Mouse (Mus musculus) neural tube, embryonic 14.5 days (tissue): ENCODE data around the gene Apol7e. TPM values are rescaled to one million over a fixed set of nuclear protein-coding genes. Genes with fewer than 3 reads are reported as not detected.

Experiments used
- ATAC-seq: fragments of 200-750 bp; cut with Nextera tagmentation; 2 replicates; pipeline ENCODE4 v1.8.0; 2017; ENCODE audit warnings: low read depth, mild to moderate bottlenecking, moderate TSS enrichment, moderate library complexity
- H3K27ac ChIP-seq: fragments of 300-500 bp; sonication (generic); 2 replicates; pipeline ENCODE4 v1.5.1; 2014; ENCODE audit warnings: low read depth, mild to moderate bottlenecking, control low read depth, low read length, moderate library complexity, mixed read lengths
- H3K27me3 ChIP-seq: fragments of 300-500 bp; sonication (generic); 2 replicates; pipeline ENCODE4 v1.6.1; 2014; ENCODE audit warnings: low read length; ENCODE audit not compliant: control insufficient read depth, insufficient read depth
- H3K36me3 ChIP-seq: fragments of 300-500 bp; sonication (generic); 2 replicates; pipeline ENCODE4 v1.6.1; 2014; ENCODE audit warnings: low read length, mixed read lengths; ENCODE audit not compliant: control insufficient read depth, insufficient read depth
- H3K4me1 ChIP-seq: fragments of 300-500 bp; sonication (generic); 2 replicates; pipeline ENCODE4 v1.6.1; 2014; ENCODE audit warnings: low read length; ENCODE audit not compliant: control insufficient read depth, insufficient read depth
- H3K4me2 ChIP-seq: fragments of 300-500 bp; sonication (generic); 2 replicates; pipeline ENCODE4 v1.6.1; 2014; ENCODE audit warnings: mild to moderate bottlenecking, low read depth, low read length, control low read depth
- H3K4me3 ChIP-seq: fragments of 300-500 bp; sonication (generic); 2 replicates; pipeline ENCODE4 v1.5.1; 2014; ENCODE audit warnings: low read depth, low read length, control low read depth, mixed read lengths
- H3K9ac ChIP-seq: fragments of 300-500 bp; sonication (generic); replicated peaks from 2 replicates; pipeline ENCODE4 v1.6.1; 2014; ENCODE audit warnings: low read depth, mild to moderate bottlenecking, control low read depth, low read length, mixed read lengths
- H3K9me3 ChIP-seq: fragments of 300-500 bp; sonication (generic); 2 replicates; pipeline ENCODE4 v1.6.1; 2016; ENCODE audit warnings: low read length; ENCODE audit not compliant: control insufficient read depth
- WGBS: fragments of 180-500 bp; shearing (Covaris S2); extraction: QIAGEN DNeasy Blood & Tissue Kit; methylation state at CpG from one replicate; pipeline ENCODE4 v1.1.7; 2014; 5-methylcytosine and 5-hydroxymethylcytosine counted together
- polyA plus RNA-seq: library from polyadenylated mRNA; unstranded; fragments of >200 nt; fragmentation: Nextera tagmentation; extraction: Ambion mirVana; gene quantifications from 2 replicates; pipeline ENCODE4 v1.2.1, GENCODE M21; 2014

Gene Apol7e
- polyA plus RNA-seq, 1 experiment from 2014 or later: not detected

DNA sequence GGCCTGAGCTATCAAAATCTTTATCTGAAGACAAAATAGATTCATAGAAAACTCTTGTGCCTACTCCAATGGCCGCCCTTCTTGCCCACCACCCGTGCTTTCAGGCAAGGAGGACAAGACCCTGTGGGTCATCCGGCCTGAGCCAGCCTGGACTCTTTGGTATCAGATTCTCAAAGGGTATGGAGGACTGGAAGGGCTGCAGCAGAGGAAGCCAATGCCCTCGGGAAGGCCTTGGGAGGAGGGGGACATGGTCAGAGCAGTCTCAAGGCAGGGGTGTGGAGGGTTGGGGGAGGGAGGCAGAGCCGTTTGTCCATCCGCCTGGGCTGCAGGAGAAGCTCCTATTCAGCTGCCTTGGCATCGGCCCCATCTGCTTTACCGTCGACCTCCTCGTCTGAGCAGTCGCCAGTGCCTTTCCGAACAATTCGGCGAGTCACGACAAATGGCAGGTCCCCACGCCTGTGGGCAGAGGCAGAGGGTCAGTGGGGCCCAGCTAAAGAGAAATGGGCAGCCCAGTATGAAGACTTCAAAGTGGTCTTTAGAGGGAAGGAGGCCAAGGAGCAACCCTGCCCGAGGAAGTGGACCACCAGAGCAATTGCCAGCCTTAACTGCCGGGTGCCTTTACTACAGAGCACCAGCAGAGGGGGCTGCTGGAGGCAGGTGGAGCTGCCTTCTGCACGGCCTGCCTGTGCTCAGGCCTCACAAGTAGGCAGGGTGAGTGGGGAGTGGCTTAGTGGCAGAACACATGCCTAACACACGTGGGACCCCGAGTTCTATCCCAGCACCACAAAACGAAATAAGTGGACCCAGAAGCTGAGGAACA is 63.1 kb downstream of the Apol7e start:
- H3K4me3 ChIP-seq: no peak overlapping the region
- H3K27me3 ChIP-seq: no peaks in the 10 kb centered on the region
- H3K4me2 ChIP-seq: no peak overlapping the region
- no peak for ATAC-seq
- peaks cover 38% of the 10 kb centered on the region for H3K36me3 ChIP-seq
- no peaks in the 10 kb centered on the region for H3K4me1 ChIP-seq
- H3K9me3 ChIP-seq: no peaks in the 10 kb centered on the region
- H3K27ac ChIP-seq: no peak overlapping the region
- 77% methylated on average over 22 of the region's 22 CpGs for WGBS
- H3K9ac ChIP-seq: no peak overlapping the region

DNA sequence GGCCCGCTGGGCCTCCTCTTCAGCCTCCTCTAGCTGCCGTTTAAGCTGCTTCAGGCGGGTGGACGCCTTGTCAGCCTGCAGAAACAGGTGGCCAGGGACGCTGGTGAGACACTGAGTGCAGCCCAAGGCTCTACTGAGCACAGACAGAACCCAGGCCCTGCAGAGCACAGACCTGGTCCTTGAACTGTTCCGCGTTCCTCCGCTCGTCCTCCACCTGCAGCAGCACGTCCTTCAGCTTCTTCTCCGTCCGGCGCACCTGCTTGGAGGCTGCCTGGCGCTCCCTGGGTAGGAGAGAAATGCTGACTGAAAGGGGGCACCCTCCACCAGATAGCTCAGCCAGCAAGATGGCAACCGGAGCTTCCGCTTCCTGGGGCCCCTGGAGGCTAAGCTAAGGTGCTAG is 64.4 kb downstream of the Apol7e start:
- H3K9me3 ChIP-seq: no peaks in the 10 kb centered on the region
- H3K27ac ChIP-seq: no peak overlapping the region
- H3K4me3 ChIP-seq: no peak overlapping the region
- no peak for ATAC-seq
- H3K9ac ChIP-seq: no peak overlapping the region
- H3K36me3 ChIP-seq: peaks cover 39% of the 10 kb centered on the region
- no peaks in the 10 kb centered on the region for H3K4me1 ChIP-seq
- WGBS: 92% methylated on average over 16 of the region's 16 CpGs
- H3K27me3 ChIP-seq: no peaks in the 10 kb centered on the region
- H3K4me2 ChIP-seq: no peak overlapping the region

DNA sequence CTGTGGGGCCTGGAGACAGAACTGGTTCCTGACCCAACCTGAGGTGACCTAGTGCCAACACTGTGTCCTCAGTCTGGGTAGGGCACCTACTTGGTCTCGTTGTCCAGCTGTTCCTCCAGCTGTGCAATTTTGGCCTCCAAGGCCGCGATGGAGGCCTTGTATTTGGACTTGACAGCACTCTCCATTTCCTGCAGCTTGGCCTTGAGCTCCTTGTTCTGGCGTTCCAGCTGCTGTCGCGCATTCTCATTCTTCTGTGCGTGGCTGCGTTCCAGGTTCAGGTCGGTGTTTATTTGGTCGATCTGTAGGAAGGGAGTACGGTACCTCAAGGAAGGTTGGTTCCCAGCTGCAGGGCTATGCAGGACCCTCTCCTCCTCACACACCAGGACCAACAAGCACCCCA is 65.0 kb downstream of the Apol7e start:
- Histone ChIP-seq H3K27me3 (no peaks in the 10 kb centered on the region), H3K4me3 (no peak overlapping the region), H3K9ac (no peak overlapping the region), H3K27ac (no peak overlapping the region), H3K9me3 (no peaks in the 10 kb centered on the region), H3K36me3 (peaks cover 45% of the 10 kb centered on the region), H3K4me2 (no peak overlapping the region), H3K4me1 (no peaks in the 10 kb centered on the region)
- 87% methylated on average over 11 of the region's 11 CpGs for WGBS
- no peak for ATAC-seq

DNA sequence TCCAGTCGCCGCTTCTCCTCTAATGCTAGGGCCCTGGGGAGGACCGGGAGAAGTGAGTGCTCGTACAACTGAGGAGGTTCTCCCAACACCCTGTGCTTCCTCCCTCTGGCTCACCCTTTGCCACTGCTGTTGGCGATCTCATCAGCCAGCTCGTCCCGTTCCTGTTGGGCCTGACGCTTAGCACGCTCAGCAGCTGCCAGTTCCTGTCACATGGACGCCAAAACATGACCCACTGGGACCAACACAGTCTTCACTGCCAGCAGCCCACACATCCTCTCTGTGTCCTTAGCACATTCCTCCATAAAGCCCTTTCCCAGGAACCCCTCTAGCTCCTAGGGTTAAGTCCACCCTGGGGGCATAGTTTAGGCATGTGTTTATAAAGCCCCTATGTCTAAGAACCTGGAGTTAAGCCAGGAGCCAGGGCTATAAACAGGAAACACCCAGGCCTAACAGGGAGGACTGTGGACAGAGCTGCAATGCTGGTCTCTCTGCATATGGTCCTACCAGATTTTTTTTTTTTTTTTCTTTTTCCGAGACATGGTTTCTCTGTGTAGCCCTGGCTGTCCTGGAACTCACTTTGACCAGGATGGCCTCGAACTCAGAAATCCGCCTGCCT is 65.8 kb downstream of the Apol7e start:
- H3K36me3 ChIP-seq: peaks cover 53% of the 10 kb centered on the region
- no peak overlapping the region for H3K4me2 ChIP-seq
- H3K9me3 ChIP-seq: no peaks in the 10 kb centered on the region
- H3K4me3 ChIP-seq: no peak overlapping the region
- H3K27ac ChIP-seq: no peak overlapping the region
- WGBS: 80% methylated on average over 13 of the region's 13 CpGs
- no peaks in the 10 kb centered on the region for H3K27me3 ChIP-seq
- no peak for ATAC-seq
- H3K9ac ChIP-seq: no peak overlapping the region
- no peaks in the 10 kb centered on the region for H3K4me1 ChIP-seq

DNA sequence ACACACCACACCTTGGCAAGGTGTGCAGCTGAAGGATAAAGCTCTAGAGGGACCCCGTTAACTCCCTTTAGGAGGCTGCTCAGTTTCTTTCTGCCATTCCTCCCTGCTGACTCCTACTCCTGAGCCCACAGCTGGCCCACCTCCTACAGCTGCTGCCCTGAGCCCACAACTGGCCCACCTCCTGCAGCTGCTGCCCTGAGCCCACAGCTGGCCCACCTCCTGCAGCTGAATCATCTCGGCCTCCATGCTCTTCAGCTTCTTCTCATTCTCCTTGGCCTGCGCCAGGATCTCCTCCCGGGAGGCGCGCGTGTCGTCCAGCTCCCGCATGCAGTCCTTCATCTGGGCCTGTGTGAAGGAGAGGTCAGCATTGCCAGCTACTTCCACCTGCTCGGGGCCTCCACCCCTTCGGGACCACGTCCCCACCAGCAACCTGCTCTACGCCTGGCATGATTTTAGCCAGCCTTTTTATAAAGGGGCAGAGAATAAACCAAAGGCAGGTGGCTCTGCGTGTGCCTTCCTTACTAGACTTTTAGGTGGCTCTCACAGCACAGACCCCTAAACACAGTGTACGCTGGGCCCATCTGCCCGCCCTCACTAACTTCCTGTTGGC is 66.9 kb downstream of the Apol7e start:
- Histone ChIP-seq H3K27ac (no peak overlapping the region), H3K9me3 (no peaks in the 10 kb centered on the region), H3K4me3 (no peak overlapping the region), H3K4me1 (no peaks in the 10 kb centered on the region), H3K4me2 (no peak overlapping the region), H3K27me3 (no peaks in the 10 kb centered on the region), H3K36me3 (peaks cover 63% of the 10 kb centered on the region), H3K9ac (no peak overlapping the region)
- no peak for ATAC-seq
- 94% methylated on average over 16 of the region's 16 CpGs for WGBS

DNA sequence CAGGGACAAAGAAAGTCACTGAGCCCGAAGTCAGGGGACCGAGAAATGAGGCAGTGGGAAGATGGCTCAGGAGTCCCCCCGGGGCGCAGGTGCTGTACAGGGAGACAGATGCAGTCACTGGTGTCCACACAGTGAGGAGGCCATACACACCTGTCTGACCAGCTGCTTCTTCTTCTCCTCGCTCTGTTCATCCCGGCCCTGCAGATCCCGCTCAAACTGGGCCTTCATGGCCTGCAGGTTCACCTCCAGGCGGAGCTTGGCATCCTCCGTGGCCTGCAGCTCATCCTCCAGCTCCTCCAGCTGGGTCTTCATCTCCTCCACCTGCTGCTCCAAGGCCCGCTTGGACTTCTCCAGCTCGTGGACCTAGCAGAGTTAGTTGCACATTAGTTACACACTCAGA is 68.3 kb downstream of the Apol7e start:
- WGBS: 97% methylated on average over 11 of the region's 11 CpGs
- Histone ChIP-seq H3K27me3 (no peaks in the 10 kb centered on the region), H3K4me2 (no peak overlapping the region), H3K4me3 (no peak overlapping the region), H3K9ac (no peak overlapping the region), H3K36me3 (peaks cover 60% of the 10 kb centered on the region), H3K4me1 (no peaks in the 10 kb centered on the region), H3K9me3 (no peaks in the 10 kb centered on the region), H3K27ac (no peak overlapping the region)
- ATAC-seq: no peak

Other genes starting within 250 kb of the Apol7e start
- gene Apol10a, start 221.8 kb upstream of the Apol7e start, polyA plus RNA-seq: not detected in 2 replicates
- not detected in 2 replicates for gene Apol11a, start 190.6 kb upstream of the Apol7e start, polyA plus RNA-seq
- gene Apol7c, start 165.5 kb upstream of the Apol7e start, polyA plus RNA-seq: not detected in 2 replicates
- not detected in 2 replicates for gene 1700025B11Rik, start 137.0 kb upstream of the Apol7e start, polyA plus RNA-seq
- gene Apol10b, start 102.7 kb upstream of the Apol7e start, polyA plus RNA-seq: not detected in 2 replicates
- gene Gm36245, start 99.6 kb upstream of the Apol7e start, polyA plus RNA-seq: not detected in 2 replicates
- gene Apol11b, start 55.6 kb upstream of the Apol7e start, polyA plus RNA-seq: not detected in 2 replicates
- gene Apol9b, start 30.2 kb downstream of the Apol7e start, polyA plus RNA-seq: 0.16 TPM in 1 of 2 replicates, not detected in the other
- 0.07 TPM in 1 of 2 replicates, not detected in the other for gene Apol8, start 58.1 kb downstream of the Apol7e start, polyA plus RNA-seq
- gene Myh9, start 143.3 kb downstream of the Apol7e start, polyA plus RNA-seq: 9.5 and 13.8 TPM in 2 replicates
- 208 and 212 TPM in 2 replicates for gene Txn2, start 230.1 kb downstream of the Apol7e start, polyA plus RNA-seq